Mouse (Mus musculus): ENCODE measurements around the gene Eml3.

Gene Eml3

DNA sequence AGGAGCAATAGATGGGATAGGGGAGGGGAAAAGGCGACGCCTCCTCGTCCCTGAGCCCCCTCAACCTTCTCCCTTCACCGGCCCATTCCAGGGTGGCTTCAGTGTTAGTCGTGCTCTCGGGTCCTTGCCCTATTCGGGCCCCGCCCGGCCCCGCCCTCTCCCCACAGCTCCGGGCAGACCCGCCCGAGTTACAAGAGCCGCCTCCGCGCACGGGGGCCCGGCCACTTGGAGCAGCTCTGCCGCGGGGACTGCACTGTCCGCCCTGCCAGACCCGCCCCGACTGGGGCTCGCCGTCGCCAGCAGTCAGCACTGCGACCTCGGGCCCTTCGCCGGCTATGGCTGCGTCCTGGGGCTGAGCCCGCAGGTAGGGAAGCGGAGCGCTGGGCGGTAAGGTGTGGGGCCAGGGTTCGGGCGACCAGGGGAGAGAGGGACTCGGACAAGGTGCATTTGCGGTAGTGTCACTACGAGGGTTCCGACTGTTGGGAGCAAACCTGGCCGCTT, 59.8 kb downstream of the Eml3 start, which contains the start of gene Ahnak:
TSS of gene Ahnak (plus strand) at position 219 of the 501 bp plus-strand sequence.
- DNase-seq = peak; percentile 47 to 64

- peak in 1 of 2 experiments; percentile 51 for DNase-seq
Observed at GRCm38 (mm10) chr19:8989567-8990431, 60.4 kb downstream of the Eml3 start.

- peak in 1 of 2 experiments; percentile 24 for DNase-seq
Observed at GRCm38 (mm10) chr19:8990432-8991102, 61.2 kb downstream of the Eml3 start.
